In the genomic region with DNA sequence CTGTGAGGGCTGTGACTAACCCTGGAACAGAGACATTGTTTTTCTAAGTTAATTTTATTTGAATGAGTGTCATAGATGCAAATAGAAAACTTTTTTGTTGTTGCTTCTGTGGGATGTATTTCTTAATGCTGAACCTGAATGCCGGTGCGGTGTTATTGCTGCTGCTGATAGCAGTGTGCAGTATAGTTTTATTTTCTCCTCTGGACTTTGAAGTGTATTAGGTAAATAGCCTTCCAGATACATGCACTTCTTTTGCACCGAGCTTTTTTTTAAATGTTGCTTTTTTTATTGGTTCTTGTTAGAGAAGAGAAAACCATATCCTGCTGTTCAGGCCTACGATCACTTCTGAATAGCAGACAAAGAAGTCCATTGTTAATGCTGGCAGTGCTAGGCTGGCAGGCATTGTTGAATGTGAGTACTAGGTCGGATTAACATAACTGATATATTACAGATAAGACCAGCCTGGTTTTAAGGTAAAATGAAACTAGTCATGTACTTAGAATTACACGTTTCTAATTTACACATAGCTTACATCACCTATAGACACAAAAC, we compare ENCODE assay signal across 14 mouse cellular contexts.
DNase-seq lines count a peak whose midpoint lies in the region; ATAC-seq and TF ChIP-seq lines count a peak whose summit lies in the region.
"Had no signal": no experiment of that assay in that cellular context is flagged by ENCODE, and none has a peak within 500 bp of the region (broad histone marks: within the 10 kb centered on the region; RNA-seq: fewer than 3 reads in every experiment).

No protein-coding gene starts in this region.

- WGBS in kidney, embryonic 16.5 days = 65% methylated on average over 6 of the region's 6 CpGs
- 64% methylated on average over 6 of the region's 6 CpGs for WGBS in intestine, embryonic 14.5 days
- 25% methylated on average over 6 of the region's 6 CpGs for WGBS in small intestine, adult 2 months

- no peak for DNase-seq in kidney, adult 8-10 months
- peak; percentile 47 for DNase-seq in embryo, embryonic 11 days
- DNase-seq in intestine, embryonic 14.5 days (ENCODE audit: low spot score) = no peak
- no peak for DNase-seq in cerebellum, adult 18-20 months
- DNase-seq in lung, postnatal 25 days (ENCODE audit: low spot score) = no peak
- DNase-seq: adrenal gland, postnatal 25 days; cerebellum, adult 9-11 months; kidney, postnatal 14 days had no signal

- H3K36me3 ChIP-seq in kidney, embryonic 16.5 days (ENCODE audit: insufficient read depth, low read length) = 0 out of 2 replicates have a peak, but pooled peaks cover 5% of the 10 kb centered on the region
- no peaks in the 10 kb centered on the region for H3K36me3 ChIP-seq in intestine, embryonic 14.5 days (ENCODE audit: control insufficient read depth, insufficient read depth, low read length)
- H3K36me3 ChIP-seq in small intestine, adult 2 months (ENCODE audit: control insufficient read depth, insufficient read depth, low read length) = no peaks in the 10 kb centered on the region

- peaks cover 6% of the 10 kb centered on the region; the same call in 1 of the 2 replicates for H3K9me3 ChIP-seq in kidney, embryonic 16.5 days (ENCODE audit: low read length)
- H3K9me3 ChIP-seq in intestine, embryonic 14.5 days (ENCODE audit: control insufficient read depth, low read length) = no peaks in the 10 kb centered on the region

- H3K27ac ChIP-seq in kidney, embryonic 16.5 days (ENCODE audit: low read length) = peak overlapping the region; percentile 61; the same call in 1 of the 2 replicates
- peak overlapping the region; percentile 2; the same call in 1 of the 2 replicates for H3K27ac ChIP-seq in intestine, embryonic 14.5 days (ENCODE audit: low read depth)
- H3K27ac ChIP-seq in small intestine, adult 2 months (ENCODE audit: insufficient read depth, low read depth, low read length) = peak overlapping the region; percentile 54
- H3K27ac ChIP-seq: liver, embryonic 14.5 days had no signal

- no peak for TF ChIP-seq CTCF in small intestine, adult 2 months (IDR thresholded peaks at IDR 0.05; ENCODE audit: extremely low read depth, insufficient read length, insufficient replicate concordance, low read depth, low read length)

- ATAC-seq in kidney, embryonic 16.5 days (ENCODE audit: low FRiP score, low TSS enrichment) = no peak
- no peak; the same call in 1 of the 2 replicates for ATAC-seq in intestine, embryonic 14.5 days (replicated peaks; ENCODE audit: low FRiP score, low TSS enrichment, low read depth)
- ATAC-seq: CD4-positive, CD25-positive, alpha-beta regulatory T cell, adult 4 months; Patski had no signal

- H3K4me3 ChIP-seq in kidney, embryonic 16.5 days (ENCODE audit: low read length) = no peak overlapping the region
- H3K4me3 ChIP-seq in intestine, embryonic 14.5 days (ENCODE audit: low read depth, low read length) = no peak overlapping the region
- H3K4me3 ChIP-seq in small intestine, adult 2 months (ENCODE audit: low read depth, low read length) = no peak overlapping the region
- H3K4me3 ChIP-seq: megakaryocyte, embryonic 14.5 days had no signal

- no peak overlapping the region for H3K9ac ChIP-seq in kidney, embryonic 16.5 days (replicated peaks; ENCODE audit: low read length)
- H3K9ac ChIP-seq in intestine, embryonic 14.5 days (ENCODE audit: low read length) = no peak overlapping the region
- H3K9ac ChIP-seq: liver, embryonic 14.5 days had no signal

- H3K4me1 ChIP-seq in kidney, embryonic 16.5 days (ENCODE audit: insufficient read depth, low read length) = peaks cover 7% of the 10 kb centered on the region; the same call in 1 of the 2 replicates
- H3K4me1 ChIP-seq in intestine, embryonic 14.5 days (replicated peaks; ENCODE audit: control insufficient read depth, insufficient read depth, low read length) = peaks cover 4% of the 10 kb centered on the region; the same call in 1 of the 2 replicates
- peaks cover 23% of the 10 kb centered on the region for H3K4me1 ChIP-seq in small intestine, adult 2 months (ENCODE audit: control insufficient read depth, insufficient read depth, insufficient read length, low read length)

- H3K4me2 ChIP-seq in kidney, embryonic 16.5 days (replicated peaks; ENCODE audit: low read depth, low read length) = no peak overlapping the region
- H3K4me2 ChIP-seq in intestine, embryonic 14.5 days (ENCODE audit: low read length) = no peak overlapping the region

- no peak for TF ChIP-seq POLR2A in small intestine, adult 2 months (IDR thresholded peaks at IDR 0.05; ENCODE audit: low read depth, low read length)

- no peaks in the 10 kb centered on the region for H3K27me3 ChIP-seq in kidney, embryonic 16.5 days (ENCODE audit: insufficient read depth, low read length)
- H3K27me3 ChIP-seq in intestine, embryonic 14.5 days (replicated peaks; ENCODE audit: control insufficient read depth, insufficient read depth, low read length) = no peaks in the 10 kb centered on the region
- no peaks in the 10 kb centered on the region for H3K27me3 ChIP-seq in small intestine, adult 2 months (ENCODE audit: control insufficient read depth, insufficient read depth, low read length)
- H3K27me3 ChIP-seq: megakaryocyte, embryonic 14.5 days; Patski had no signal

Comparison
In these comparisons a context has a peak if more than half of its experiments do, and no peak if none do; other contexts are left out.
1. H3K27ac ChIP-seq: peak in every context shown above with its lines; median percentile 61 in kidney, embryonic 16.5 days; 54 in small intestine, adult 2 months; 2 in intestine, embryonic 14.5 days.